Mouse (Mus musculus) right cerebral cortex, postnatal 14 days (tissue): ENCODE results near the gene Dapk3.
"Not testable (repeated sequence)": the region's sequence is repeated elsewhere in the genome, so short reads cannot be mapped to it uniquely, and the experiment has no call there.

Source experiments
- DNase-seq: peaks from one replicate; pipeline ENCODE4 v3.0.0; 2022

Gene Dapk3

DNA sequence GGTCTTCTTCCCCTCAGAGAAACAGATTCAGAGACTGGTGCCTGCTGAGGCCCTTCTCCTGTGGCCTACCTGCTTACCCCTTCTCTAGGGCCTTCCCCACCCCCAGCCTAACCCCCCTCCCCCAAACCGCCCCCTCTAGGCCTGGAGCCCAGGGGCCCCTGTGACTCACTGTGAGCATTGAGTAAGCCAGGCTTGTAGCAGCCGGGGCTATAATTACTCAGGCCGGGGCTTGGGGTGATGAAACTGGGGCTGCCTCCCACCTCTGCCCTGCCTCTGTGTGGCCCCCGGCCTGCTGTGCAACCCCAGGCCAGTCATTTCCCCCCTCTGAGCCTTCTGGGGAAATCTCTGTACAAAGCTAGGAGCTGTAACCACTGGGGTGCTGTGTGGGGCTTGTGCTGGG, 36.5 kb upstream of the Dapk3 start:
- no peak for DNase-seq

DNA sequence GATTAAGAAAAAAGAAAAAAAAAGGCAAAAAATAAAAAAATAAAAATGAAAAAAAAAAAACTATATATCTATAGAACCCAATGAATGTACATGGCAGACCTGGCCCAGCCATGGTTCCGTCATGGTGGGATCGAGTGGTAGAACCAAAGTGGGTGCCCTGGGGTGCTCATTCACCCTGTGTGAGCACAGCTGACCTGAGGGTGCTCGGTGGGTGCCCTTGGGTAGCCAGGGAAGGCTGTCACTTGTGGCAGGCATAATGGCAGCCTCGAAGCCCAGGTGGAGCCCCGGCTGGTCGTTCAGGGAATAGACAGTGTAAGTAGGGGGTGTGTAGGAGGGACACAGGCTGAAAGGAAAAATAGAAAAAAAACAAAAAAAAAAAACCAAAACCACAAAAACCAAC, 31.5 kb upstream of the Dapk3 start:
- DNase-seq = no peak

DNA sequence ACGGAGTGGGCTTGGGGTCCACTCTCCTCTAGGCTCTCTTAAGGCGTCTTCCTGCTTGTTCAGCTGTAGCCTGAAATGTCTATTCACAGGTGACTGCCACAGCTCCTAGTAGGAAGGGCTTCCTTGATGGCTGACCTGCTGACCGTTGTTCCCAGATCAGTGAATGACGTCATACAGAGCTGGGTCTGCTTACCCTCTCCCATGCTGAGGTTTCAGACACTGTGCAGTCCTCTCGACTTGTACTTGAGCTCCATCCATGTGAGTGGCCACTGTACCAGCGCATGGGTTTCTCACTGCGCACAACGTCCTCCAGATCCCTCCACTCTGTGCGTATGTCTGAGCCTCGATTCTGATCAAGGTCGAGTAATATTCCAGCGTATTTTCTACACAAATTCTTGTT, 30.2 kb upstream of the Dapk3 start:
- DNase-seq = no peak

DNA sequence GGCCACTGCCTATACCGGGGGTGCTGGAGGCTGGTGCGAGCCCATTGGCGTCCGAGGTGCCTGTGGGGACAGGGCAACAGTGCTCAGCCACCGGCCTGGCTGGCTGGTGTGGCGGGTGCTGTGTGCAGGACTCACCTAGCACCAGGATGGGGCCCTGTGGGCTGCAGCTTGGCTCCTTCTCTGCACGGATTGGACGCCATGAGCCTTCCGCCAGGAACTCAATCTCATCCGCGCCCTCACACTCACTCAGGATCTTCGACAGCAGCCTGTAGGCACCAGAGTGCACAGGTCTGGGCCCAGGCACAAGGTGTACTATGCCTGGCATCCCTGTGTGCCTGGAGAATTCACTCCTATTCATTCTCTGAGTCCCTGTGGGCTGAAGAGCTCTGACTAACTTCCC, 28.5 kb upstream of the Dapk3 start:
- DNase-seq = no peak

DNA sequence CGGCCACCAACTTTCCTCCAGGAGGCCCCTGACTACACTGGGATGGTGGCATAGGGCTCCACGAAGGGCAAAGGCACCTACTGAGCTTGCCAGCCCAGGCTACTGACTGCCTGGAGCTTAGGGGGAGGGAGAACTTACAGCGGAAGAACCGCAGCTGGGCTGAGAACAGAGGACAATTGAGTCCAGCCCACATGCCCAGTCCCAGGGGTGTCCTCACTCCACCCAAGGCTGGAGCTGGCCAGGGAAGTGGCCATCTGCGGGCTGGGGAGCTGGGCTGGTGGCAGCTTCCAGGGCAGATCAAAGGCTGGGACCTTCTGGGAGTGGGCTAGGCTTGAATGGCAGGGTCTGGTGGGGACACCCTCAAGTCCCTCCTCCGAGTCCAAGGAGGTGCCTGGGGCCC, 28.1 kb upstream of the Dapk3 start:
- DNase-seq = no peak

DNA sequence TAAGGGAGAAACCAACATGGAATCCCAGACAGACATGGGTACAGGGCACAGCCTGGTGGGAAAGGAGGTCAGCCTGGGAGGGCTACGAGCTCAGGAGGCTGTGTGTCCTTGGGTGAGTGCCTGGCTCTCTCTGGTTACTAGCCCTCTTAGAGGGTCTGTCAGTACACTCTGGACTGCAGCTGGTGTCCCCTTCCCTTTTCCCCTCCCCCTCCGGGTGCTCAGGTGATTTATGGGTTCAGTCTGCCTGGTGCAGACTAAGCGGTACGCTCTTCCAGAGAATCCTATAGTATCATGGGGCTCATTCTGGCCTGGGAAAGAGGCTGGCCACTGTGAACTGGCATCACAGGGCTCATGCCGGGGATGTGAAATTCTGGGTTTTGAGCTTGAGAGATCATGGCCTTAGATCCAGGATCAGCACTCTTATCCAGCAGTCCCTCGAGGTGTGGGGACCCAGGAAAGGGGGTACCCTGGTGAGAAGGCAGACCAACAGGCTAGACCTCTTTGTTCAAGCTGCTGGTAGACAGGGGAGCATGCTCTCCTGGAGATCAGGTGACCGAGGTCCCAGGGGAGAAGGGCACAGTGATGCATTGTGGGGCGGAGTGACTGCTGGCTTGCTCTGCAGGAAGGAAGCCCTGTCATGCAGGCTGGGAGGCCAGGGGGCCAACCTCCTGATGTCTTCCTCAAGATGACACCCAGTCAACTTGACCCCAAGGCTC, 21.0 kb upstream of the Dapk3 start:
- DNase-seq = no peak

DNA sequence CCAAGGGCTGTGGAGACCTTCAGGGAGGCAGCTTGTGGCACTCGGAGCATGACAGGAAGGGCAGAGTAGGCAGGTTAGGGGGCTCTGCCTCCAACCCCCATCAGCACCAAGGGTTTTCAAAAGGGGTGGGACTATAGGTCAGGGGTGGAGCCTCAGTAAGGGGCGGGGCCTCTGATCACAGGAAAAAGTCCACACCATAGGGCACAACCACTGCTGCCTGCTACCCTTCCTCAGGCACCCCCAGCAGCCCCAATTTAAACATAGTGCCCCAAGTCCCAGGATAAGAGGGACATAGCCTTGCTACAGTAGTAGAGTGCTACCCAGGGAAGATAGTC, 20.5 kb upstream of the Dapk3 start:
- DNase-seq = no peak

DNA sequence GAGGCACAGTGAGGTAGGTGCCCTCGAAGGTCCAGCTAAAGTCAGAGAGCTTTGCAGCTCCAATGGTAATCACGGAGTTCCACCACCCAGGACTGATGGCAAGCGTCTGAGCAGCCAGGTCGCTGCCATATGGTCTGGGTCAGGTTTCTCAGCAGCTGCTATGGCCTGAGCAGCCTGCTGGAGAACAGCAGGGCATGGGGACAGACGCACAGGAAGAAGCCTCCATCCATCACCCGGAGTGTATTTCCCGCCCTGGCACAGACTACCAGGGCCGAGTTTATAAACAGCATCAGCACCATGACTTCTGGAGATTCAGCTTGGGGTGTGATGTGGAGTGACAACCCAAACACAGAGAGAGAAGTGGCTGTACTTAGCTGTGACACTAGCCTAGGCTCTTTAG, 17.7 kb upstream of the Dapk3 start:
- DNase-seq = no peak

DNA sequence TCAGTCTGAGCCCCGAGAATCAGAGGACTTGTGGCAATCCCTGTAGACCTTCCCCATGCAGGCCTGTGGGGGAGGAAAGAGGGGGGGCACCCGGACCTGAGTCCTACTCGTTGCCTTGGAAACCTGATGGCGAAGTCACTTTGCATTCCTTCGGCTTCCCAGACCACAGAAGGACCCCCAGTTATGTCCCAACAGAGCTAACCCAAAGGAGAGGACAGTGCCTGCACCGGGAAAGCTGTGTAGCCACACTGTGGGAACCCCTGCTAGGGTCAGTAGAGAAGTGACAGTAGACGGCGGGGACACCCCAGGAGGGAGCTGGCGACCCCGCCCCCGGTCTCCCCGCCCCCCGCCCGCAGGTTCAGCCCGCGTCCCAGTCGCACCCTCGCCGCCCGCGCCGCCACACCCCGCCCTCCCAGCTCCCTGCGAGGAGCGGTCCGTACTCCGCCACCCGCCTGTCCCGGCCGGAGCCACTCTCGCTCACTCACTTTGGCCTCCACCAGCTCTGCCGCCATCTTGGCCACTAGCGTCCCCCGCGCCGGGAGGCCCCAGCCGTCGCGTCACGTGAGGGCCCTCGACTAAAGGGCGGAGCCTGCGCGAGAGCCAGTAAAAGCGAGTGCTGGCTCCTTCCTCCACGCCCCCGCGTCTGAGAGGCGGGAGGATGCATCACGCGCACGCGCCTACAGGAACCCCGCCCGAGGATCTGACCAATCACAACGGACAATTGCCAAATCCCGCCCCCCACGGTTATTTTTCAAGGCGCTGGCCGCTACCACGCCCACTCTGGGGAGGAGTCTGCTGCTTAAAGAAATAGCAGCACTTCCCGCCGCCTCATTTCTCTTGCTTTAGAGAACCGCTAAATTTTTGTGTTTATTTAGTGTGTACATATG, 15.4 kb upstream of the Dapk3 start, which contains the start of gene Pias4:
Gene Pias4 (minus strand): TSS at position 724 of the 887 bp plus-strand sequence.
- DNase-seq = peak; percentile 100

DNA sequence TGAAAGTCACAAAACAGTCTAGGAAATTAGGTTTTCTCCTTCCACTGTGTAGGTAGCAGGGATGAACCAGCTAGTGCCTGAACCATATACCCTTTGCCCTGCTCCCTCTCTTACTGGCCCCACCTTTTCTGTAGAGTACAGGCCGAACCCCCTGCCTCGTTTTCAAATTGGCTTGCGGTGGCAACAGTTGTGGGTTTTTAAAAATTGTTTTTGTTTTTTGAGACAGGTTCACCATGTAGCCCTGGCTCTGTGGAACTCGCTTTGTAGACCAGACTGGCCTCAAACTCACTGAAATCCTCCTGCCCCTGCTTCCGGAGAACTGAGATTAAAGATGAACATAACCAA, 14.7 kb upstream of the Dapk3 start:
- DNase-seq = no peak

DNA sequence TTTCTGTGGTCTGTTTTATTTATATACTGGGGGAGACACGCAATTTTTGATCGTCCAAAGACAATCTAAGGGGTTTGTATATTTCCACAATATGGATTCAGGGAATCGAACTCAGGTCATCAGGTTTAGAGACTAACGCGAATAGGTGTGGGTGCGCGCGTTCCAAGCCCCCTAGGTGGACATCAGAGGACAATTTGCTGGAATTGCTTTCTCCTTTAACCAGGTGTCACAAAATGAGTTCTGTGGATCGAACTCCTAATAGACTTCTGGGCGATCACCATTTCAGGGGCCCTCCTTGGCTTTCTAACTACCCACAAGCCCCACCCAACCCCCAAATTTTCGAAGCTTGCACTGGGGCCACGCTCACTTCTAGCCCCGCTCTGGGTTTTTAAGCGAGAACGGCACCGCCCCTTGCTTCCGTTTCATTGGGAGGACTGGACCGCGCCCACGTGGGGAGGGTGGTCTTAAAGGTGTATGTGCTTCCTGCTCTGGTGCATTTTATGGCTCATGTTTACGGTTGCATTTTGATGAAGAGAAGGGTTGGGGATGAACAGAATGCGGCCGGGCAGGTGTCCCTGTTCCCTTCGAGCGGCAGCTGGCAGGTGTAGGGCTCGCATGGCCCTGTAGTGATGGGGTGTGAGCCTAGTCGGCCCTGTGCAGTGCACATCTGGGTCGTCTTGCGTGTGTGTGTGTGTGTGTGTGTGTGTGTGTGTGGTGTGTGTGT, 14.1 kb upstream of the Dapk3 start:
- DNase-seq = peak; percentile 74

DNA sequence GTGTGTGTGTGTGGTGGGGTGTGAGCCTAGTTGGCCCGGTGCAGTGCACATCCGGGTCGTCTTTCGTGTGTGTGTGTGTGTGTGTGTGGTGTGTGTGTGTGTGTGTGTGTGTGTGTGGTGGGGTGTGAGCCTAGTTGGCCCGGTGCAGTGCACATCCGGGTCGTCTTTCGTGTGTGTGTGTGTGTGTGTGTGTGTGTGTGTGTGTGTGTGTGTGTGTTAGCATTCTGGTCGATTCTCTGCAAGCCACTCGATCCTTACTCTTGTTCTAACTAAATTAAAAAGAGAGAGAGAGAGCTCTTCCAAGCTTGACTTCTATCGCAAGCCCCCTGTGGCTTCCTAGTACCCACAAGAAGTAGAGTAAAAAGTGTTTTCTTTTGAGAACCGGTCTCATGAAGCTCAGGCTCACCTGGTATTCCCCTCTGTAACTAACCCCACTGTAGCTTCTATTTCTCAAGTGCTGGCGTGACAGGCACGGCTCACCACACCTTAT, 13.3 kb upstream of the Dapk3 start:
- not testable (repeated sequence) for DNase-seq

DNA sequence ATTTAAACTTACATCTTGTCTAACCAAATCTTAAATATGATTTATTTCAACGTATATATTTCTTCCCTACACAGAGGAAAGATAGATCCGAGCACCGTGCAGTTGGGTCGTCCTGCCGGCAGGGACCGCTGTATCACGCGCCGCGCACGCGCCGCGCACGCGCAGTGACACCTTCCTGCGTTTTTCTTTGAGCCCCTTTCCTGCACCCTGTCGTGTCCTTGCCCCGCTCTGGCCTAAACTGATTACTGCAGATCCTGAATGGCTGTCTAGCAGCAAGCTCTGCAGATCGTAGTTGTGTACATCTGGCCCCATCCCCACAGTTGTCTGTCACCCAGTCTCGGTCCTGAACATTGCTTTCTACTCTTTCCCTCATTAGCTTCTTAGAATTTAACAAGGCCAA, 9.7 kb upstream of the Dapk3 start:
- peak; percentile 83 for DNase-seq

DNA sequence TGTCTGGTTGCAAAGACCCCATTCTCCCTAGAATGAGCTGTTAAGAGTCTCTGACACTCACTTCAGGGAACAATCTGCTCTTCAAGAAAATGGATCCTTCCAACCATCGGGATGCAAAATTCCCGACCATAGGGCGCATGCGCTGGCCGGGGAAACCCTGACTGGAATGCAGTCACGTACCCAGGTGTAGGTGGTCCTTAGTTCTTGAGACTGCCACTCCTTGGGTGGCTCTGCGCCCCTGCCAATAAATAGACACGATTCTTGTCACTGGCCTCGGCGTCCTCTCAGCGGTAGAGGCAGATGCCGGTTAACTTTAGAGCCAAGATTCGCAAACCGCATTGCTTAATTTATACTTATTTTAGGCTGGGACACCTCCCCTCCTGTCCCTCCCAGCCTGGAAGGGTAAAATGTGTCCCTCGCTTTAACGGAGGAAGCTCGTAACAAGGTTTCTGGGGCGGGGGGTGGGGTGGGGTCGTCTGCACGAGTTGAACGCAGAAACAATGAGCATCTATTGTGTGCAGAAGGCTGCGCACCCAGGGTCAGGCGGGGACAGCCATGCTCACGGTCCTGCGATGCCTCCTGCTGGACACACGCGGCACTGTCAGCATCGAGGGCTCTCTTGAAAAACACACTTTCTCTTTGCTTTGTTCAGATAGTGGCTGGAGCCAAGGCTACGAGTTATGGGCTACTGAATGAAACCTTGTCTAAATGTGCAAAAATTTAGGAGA, 8.0 kb upstream of the Dapk3 start:
- DNase-seq = peak; percentile 90

DNA sequence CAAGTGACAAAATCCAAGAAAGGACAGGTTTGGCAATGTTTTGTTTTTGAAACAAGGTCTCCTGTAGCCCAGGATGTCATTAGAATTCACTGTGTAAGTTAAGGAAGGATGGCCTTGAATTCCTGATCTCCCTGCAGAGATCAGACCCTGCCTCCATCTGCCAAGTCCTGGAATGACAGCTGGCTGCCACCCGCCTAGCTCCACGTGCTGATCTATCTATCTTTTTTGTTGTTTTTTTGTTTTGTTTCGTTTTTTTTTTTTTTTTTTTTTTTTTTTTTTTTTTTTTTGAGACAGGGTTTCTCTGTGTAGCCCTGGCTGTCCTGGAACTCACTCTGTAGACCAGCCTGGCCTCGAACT, 7.5 kb upstream of the Dapk3 start:
- DNase-seq = not testable (repeated sequence)

DNA sequence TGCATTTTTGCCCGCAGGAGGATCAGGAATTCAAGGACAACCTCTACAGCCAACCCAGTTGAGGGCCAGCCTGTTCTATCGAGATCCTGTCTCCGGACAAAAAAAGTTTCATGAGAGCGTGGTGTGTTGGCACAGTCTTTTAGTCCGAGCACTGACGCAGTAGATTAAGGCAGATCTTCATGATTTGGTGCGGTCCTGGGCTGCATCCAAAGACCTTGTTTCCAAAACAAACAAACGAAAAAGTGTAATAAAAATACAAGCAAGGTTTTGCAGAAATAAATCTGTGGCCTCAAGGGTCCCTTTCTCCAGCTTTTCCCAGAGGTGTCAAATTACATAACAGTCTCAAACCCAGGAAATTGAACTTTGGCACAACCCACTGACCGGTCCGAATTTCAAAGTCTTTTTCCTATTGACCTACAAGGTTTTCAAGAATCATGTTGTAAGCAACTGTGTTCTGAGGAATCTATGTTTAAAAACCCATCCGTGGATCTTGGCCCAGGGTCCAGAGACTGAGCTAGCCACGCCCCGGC, 6.8 kb upstream of the Dapk3 start:
- no peak for DNase-seq

DNA sequence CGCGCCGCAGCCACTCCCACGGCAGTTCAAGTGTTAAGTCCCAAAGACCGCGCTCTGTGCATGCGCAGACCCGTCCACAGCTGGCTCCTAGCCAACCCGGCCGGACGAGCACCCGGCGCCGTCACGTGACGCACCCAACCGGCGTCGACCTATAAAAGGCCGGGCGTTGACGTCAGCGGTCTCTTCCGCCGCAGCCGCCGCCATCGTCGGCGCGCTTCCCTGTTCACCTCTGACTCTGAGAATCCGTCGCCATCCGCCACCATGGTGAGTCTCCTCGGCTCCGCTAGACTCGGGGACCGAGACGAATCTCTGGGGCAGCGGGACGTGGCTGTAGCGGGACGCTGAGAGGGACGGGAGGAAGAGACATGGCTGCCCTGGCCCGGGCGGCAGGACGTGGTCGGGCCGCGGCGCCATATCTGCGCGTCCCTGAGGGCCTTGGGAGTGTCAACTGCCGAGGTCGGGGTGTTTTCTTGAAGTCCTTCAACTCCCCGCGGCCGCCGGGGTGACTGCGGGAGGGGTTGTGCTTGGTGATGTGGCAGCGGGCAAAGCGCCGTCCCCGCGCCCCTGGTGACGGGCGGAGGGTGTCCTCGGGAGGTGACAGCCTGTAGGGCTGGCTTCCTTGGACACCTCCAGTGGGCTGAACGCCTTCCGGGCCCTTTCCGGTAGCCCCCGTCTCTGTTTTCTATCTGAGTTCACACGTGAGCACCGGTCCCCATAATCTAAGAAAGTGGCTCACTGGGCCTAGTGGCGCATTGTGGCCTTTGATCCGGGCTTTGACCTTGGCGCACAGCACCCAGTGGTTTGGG, 6.1 kb upstream of the Dapk3 start, which contains the start of gene Eef2:
Gene Eef2 (plus strand): TSS at position 166 of the 806 bp plus-strand sequence.
- peak; percentile 100 for DNase-seq

DNA sequence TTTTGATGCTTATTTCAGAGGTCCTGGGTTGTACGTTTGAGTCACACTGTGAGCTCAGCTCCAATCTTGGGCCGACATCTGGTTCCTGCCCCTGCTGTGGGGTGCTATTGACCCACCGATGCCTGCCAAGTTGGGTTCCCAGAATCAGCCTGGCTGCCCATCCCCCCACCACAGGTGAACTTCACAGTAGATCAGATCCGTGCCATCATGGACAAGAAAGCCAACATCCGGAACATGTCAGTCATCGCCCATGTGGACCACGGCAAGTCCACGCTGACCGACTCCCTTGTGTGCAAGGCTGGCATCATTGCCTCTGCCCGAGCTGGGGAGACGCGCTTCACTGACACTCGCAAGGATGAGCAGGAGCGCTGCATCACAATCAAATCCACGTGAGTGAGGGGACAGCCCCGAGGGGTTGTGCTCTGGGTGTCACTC, 5.3 kb upstream of the Dapk3 start:
- DNase-seq = no peak

DNA sequence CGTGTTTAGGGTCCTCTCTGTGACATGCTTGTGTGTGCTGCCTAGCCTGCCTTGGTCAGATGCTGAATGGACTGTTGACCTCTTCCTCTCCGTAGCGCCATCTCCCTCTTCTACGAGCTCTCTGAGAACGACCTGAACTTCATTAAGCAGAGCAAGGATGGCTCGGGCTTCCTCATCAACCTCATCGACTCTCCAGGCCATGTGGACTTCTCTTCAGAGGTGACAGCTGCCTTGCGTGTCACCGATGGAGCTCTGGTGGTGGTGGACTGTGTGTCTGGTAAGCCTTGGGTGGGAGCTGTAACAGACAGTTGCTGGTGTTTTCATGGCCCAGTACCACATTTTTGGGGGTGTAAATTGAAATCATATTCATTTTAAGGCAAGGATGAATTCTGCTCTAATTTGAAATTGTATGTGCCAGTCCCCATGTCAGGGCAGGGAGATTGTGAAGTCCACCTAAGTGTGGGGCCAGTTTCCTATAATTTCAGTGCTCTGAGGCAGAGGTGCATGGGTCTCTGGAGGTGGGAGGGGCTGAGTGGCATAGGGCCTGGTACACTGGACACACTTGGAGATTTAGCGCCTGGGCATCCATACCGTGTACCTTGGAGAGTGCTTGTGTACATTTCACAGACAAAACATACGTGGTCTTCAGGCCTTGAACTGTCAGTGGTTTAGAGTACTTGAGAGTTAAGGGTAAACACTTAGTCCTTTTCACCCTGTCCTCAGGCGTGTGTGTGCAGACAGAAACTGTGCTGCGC, 4.7 kb upstream of the Dapk3 start:
- no peak for DNase-seq

DNA sequence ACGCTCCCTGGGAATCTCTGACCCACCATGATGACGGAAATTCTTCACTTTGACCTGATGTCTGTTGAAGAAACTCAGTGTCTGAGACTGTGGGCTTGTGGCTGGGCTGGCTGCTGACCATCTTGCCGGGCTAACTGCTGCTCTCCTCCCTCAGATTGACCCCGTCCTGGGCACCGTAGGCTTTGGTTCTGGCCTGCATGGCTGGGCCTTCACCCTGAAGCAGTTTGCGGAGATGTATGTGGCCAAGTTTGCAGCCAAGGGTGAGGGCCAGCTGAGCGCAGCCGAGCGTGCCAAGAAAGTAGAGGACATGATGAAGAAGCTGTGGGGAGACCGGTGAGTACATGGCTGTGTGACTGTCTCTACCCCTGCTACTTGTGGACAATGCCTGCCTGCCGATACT, 3.9 kb upstream of the Dapk3 start:
- no peak for DNase-seq
